Mouse (Mus musculus) MEL (cell line): ENCODE results near the gene Cfap52.

Experiments used
- CHD1 ChIP-seq: IDR thresholded peaks from 2 replicates; pipeline ENCODE4 v1.6.1; 2012; ENCODE audit warnings: low read depth, mild to moderate bottlenecking, inconsistent platforms, low read length, improper control_type of control experiment
- CTCF ChIP-seq, 3 experiments: IDR thresholded peaks in 2 of 3; conservative IDR thresholded peaks in 1 of 3; 2 replicates each; pipeline ENCODE4 v1.5.1; 2011 to 2012; ENCODE audit warnings: low read length in 3 of 3, low read depth in 2 of 3, mild to moderate bottlenecking in 2 of 3, improper control_type of control experiment in 1 of 3, inconsistent platforms in 1 of 3, mixed read lengths in 1 of 3, moderate library complexity in 1 of 3; ENCODE audit not compliant: control insufficient read depth in 1 of 3, insufficient read depth in 1 of 3, poor library complexity in 1 of 3, severe bottlenecking in 1 of 3
- ETS1 ChIP-seq: IDR thresholded peaks from 2 replicates; pipeline ENCODE4 v1.6.1; 2012; ENCODE audit warnings: low read depth, mild to moderate bottlenecking, inconsistent platforms, low read length, improper control_type of control experiment, moderate library complexity
- GATA1 ChIP-seq: IDR thresholded peaks from 2 replicates; pipeline ENCODE4 v1.6.1; 2011; ENCODE audit warnings: low read depth, low read length, improper control_type of control experiment
- POLR2A ChIP-seq, 2 experiments: IDR thresholded peaks; 2 replicates each; pipeline ENCODE4 v1.6.1; 2011 to 2012; ENCODE audit warnings: low read length in 2 of 2, mild to moderate bottlenecking in 2 of 2, control low read depth in 1 of 2, improper control_type of control experiment in 1 of 2, low read depth in 1 of 2, moderate library complexity in 1 of 2; ENCODE audit not compliant: control insufficient read depth in 1 of 2, insufficient read depth in 1 of 2, poor library complexity in 1 of 2
- POLR2AphosphoS2 ChIP-seq: IDR thresholded peaks from 2 replicates; pipeline ENCODE4 v1.6.1; 2011; ENCODE audit warnings: low read length, improper control_type of control experiment
- RAD21 ChIP-seq: IDR thresholded peaks from 2 replicates; pipeline ENCODE4 v1.6.1; 2011; ENCODE audit warnings: mild to moderate bottlenecking, low read depth, low read length, improper control_type of control experiment
- RCOR1 ChIP-seq: IDR thresholded peaks from 2 replicates; pipeline ENCODE4 v1.6.1; 2012; ENCODE audit warnings: low read depth, mild to moderate bottlenecking, inconsistent platforms, low read length, improper control_type of control experiment
- UBTF ChIP-seq: IDR thresholded peaks from 2 replicates; pipeline ENCODE4 v1.6.1; 2012; ENCODE audit warnings: low read depth, mild to moderate bottlenecking, inconsistent platforms, low read length, improper control_type of control experiment, moderate library complexity, borderline replicate concordance; ENCODE audit not compliant: insufficient read depth

DNA sequence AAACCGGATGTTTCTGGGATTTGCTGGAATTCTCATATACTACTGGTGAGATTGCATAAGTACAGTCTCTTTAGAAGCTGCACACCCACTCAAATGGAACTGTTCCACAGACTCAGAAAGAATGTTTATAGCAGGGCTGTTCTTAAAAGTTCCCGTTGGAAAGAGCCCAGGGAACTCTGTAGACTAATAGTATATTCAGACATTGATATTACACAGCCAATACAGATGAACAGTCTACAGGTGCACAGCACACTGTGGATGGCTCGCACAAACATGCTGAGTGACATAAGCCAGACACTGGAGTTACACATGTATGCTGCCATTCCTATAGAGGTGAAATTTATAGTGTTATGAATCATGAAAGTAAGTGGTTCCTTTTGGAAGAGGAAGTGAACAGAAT, 33.5 kb upstream of the Cfap52 start:
- TF ChIP-seq POLR2AphosphoS2 = no peak
- no peak for TF ChIP-seq CTCF (IDR thresholded peaks at IDR 0.05 in 2 of 3, conservative IDR thresholded peaks at IDR 0.05 in 1 of 3; ENCODE audit: control insufficient read depth in 1 of 3, insufficient read depth in 1 of 3, low read depth in 2 of 3, low read length in 3 of 3, poor library complexity in 1 of 3, severe bottlenecking in 1 of 3)
- TF ChIP-seq POLR2A (IDR thresholded peaks at IDR 0.05; ENCODE audit: control insufficient read depth in 1 of 2, insufficient read depth in 1 of 2, low read depth in 1 of 2, low read length in 2 of 2, poor library complexity in 1 of 2) = no peak
- TF ChIP-seq ETS1 = no peak
- no peak for TF ChIP-seq UBTF
- TF ChIP-seq CHD1 = no peak
- no peak for TF ChIP-seq GATA1
- no peak for TF ChIP-seq RCOR1
- TF ChIP-seq RAD21 = no peak
